Mouse (Mus musculus) cerebellum, postnatal 10 days (tissue): ENCODE results near the gene Prc1.

Source experiments
- DNase-seq, 2 experiments: peaks; one replicate each; pipeline ENCODE4 v3.0.0; 2021; ENCODE audit warnings: mixed read lengths in 2 of 2

Prc1 gene

DNA sequence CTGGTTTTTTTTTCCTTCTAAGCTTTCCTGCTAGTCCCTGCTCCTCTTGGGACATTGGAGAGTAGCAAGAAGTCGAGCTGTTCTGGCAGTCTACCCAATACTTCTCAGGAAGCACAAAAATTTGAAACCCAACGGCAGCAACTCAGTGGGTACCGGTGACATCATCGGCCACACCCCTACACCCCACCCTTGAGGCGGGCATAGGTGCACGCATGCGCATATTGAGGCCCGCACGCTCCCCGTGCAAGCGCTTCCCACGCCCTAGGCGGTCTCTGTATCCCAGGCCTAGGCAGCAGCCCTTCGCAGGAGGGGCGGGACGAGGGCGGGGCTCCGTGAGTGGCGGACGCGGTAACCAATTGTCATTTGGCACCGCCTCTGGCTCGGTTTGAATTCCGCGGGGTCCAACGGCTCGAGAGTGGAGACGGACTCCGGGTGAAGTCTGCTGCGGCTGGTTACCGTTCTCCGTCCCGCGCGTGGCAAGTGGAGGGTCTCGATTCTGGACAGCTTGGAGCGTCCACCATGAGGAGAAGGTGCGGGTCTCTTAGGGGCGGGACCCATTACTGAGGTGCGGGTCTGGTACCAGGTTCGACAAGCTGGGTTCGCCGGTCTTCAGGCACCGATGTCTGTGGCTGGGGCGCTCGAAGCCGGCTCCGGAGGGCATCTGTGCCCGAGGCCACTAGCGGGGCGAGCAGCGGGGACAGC lies at the start of gene Prc1:
Gene Prc1, plus strand, starts transcription at position 389 of the 702 bp plus-strand sequence.
- peak; percentile 98 to 99 for DNase-seq

DNA sequence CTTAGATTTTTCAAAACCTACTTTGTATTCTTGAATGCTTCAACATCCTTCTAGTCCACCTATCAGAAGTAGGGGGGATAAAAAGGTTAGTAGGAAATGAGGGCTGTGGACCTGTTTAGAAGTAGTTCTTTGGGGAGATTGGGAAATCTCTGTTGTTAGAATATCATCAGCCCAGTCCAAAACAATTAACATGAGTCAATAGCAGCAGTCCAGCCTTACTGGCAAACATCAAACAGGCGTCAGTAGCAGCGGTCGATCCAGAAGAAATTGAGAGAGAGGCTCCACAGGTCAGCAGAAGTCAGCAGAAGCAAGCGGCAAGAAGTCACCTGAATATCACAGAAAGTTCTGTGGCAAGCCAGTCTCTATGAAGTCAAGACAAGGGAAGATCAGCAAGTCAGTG lies 49.4 kb upstream of the Prc1 start:
- DNase-seq: no peak

DNA sequence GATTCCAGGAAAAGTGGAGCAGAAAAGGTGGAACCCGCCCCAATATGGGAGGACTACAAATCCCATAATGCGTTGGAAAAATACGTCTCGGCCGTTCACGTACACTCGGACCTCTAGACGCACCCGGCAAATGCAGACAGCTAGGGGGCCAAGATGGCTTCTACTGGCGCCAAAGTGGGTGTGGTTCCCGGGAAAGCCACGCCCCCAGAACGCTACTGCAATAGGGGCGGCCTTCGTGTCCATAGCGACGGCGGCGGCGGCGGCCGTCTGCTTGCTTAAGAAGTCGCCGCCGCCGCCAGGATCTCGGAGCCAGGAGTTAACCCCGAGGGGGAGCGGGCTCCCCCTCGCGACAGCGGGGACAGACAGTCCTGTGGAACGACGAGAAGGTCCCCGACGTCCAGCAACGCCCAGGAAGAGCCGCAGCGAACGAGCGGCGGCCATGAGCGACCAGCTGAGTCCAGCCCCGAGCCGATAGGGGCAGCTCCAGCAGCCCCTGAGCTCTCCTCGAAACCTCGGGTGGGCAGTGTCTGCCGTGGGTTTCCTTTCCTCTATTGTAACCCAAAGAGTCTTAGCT lies 48.0 kb upstream of the Prc1 start, which contains the start of gene Ttll13:
Gene Ttll13, plus strand, starts transcription at position 229 of the 574 bp plus-strand sequence.
- DNase-seq: peak; percentile 98 to 99

DNA sequence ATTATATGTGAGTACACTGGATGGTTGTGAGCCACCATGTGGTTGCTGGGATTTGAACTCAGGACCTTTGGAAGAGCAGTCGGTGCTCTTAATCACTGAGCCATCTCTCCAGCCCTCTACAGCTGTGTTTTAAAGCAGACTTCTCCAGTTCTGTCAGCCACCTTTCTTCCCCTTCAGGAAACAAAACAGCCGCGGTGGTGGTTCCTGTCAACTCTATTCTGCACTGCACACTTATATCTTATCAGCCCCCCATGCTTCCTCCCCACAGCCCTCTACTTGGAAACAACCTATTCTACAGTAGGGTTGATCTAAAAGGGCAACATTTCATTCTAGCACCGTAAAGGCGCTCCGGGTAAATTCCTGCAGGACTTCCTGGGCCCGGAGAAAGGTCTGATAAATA lies 47.4 kb upstream of the Prc1 start:
- no peak for DNase-seq

DNA sequence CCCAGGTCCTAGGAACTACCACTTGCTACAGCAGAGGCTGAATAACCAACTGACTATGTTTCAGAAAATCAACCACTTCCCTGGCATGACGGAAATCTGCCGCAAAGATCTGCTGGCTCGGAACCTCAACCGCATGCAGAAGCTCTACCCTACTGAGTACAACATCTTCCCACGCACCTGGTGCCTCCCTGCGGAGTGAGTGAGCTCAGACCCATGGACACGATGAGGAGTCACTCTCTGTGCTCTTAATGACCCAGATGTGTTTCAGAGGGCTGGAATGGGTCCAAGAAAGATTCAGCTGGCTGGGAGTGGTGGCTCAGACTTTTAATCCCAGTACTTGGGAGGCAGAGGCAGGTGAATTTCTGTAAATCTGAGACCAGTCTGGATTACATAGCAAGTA lies 41.8 kb upstream of the Prc1 start:
- DNase-seq: no peak

DNA sequence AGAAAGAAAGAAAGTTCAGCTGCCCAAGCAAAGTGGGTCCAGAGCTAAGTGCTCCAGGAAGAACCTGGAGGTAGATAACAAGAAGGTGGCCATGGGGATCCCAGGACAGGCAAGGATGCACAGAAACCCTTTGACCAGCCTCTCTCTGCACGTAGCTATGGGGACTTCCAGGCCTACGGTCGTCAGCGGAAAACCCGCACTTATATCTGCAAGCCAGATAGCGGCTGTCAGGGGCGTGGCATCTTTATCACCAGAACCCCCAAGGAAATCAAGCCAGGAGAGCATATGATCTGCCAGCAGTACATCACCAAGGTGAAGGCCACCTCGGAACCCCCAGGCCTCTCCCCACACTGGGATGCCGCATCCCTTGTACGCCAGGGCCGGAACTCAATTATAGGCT lies 41.4 kb upstream of the Prc1 start:
- DNase-seq: no peak

DNA sequence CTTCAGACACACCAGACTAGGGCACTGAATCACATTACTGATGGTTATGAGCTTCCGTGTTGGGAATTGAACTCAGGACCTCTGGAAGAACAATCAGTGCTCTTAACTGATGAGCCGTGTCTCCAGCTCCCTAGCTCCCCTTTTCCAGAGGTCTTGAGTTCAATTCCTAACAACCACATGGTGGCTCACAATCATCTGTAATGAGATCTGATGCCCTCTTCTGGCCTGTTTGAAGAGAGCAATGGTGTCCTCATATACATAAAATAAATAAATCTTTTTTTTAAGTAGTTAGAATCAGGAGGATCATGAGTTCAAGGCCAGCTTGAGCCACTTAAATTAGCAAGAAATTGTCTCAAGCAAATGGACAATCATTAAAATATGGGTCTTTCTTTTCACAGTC lies 38.3 kb upstream of the Prc1 start:
- no peak for DNase-seq

DNA sequence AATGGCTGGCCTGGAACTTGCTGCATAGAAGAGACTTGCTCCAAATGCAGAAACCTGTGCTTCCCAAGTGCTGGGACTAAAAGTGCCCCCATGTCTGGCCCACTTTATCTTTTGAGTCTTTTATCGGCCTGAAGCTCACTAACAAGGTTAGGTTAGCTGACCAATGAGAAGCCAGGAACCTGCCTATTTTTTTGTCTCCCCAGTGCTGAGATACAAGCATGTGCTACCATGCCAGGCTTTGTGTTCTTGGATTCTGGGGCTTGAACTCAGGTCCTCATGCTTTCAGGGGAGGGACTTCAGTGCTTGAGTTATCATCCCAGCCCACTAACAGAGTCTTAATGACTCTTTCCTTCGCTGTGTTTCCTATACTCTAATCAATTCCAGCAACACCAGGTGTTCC lies 36.5 kb upstream of the Prc1 start:
- no peak for DNase-seq

DNA sequence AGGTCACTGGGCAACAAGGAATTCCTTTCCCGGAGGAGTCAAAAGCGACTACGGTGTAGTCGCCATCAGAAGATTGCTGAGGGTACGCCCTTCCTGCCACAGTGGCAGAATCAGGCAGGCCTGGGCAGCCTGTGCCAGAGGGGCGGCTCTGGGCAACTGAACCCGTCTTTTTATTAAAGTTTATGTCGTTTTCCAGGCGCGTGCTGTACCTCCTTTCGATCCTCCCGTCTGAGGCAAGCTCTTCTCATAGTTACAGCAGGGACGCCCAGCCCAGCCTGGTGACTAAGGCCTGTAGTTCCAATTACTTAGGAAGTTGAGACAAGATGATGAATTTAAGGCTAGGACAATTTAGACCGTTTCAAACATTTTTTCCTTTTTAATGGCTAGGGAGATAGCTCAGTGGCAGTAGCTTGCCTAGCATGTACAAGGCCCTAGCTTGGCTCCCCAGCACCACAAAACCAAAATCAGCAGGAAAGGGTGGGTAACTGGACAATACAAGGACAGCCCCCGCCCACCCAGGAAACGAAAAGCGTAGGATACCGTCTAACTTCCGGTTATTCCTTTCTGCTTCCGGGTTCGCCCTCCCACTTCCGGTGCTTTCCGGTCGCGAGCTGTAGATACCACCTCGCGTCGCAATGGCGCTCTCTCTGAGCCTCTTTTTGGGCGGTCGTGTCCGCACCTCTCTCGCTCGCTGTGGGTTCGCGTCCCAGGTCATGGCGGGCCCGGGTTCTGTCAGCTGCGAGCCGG lies 33.5 kb upstream of the Prc1 start, which contains the start of gene Ngrn:
Gene Ngrn, plus strand, starts transcription at position 591 of the 747 bp plus-strand sequence.
- peak; percentile 92 to 93 for DNase-seq

DNA sequence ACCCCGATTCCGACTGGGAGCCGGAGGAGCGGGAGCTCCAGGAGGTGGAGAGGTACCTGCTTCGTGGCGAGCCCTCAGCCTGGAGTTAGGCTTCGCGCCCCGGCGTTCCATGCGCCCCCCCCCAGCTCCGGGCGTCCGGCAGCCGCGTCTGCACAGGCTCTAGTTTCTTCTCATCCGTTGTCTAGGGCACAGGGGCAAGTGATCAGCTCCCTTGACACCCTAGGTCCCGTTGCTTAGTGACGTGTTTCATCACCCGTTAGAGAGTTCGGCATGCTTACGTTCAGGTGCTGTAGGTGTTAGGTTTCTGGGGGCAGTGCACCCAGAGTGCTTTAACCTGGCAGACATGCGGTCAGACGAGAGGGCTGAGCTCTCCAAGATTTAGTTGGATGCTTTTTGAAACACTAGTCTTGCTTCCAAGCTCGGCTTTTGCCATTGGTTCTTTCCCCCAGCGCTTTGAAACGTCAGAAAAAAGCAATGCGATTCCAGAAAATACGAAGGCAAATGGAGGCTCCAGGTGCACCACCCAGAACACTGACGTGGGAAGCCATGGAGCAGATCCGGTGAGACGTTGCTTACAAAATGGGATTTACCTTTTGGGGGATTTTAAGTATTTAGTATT lies 32.8 kb upstream of the Prc1 start:
- DNase-seq: no peak

DNA sequence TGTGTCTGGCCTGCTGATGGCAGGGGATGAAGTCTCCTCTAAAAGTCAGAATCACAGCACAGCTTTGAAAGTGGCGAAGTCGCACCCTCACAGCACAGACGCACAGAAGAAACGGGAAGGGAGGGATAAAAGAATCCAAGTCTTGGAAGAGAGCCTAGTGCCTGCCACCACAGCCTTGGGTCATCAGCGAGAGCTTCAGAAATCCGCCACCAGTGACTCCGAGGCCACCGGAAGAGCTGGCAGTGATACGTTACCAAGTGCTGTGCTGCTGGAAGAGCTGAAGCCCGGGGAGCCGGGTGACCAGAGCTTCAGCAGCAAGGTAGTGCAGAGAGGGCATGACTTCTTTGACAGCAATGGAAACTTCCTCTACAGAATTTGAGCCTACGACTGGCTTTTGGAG lies 29.6 kb upstream of the Prc1 start:
- no peak for DNase-seq

DNA sequence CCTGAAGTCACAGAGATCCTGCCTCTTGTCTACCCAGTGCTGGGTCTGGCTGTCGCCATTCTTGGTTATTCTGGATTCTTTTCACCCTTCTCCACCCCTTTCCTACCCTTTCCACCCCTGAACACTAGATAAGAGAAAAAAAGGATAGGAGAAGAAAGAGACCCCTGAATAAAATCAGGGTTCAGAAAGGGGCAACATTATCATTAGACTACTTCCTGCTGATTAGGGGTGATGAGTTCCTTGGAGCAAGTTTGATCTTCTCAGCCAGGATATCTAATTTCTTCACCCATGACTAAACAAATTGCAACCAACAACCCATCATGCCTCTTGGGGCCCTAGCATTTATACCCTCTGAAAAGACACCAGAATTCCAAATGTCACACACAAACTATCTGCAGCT lies 26.5 kb upstream of the Prc1 start:
- DNase-seq: no peak

DNA sequence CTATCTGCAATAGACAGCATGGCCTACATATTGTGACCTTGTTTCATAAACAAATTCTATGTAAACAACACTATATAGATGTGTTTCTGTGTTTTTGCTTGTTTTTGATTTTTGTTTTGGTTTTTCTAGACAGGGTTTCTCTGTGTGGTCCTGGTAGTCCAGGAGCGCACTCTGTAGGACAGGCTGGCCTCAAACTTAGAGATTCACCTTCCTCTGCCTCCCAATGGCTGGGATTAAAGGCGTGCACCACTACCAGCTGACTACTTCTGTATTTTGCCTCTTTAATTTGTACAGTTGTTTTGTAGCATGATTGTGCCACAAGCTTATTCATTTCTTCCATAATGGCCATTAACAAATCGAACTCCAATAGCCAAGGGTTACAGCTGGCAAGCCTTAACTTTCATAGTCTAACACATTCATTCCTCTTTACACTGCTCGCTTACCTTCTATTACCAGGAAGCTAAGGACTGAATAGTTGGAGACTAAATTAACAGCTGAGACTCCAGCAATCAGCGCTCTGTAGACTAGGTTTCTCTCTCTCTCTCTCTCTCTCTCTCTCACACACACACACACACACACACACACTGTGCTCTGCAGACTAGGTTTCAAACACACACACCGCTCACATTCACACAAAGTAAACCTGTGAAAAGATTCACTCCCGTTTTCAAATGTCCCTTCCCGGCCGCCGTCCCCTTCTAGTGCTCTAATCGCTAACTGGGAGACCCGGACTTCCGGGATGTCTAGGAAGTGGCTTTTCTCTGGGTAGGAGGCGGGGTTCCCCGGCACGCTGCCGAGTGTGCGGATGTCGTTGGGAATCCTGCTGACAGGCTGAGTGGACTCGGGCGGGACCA lies 25.1 kb upstream of the Prc1 start, which contains the start of gene Vps33b:
Gene Vps33b, plus strand, starts transcription at position 753 of the 854 bp plus-strand sequence.
- DNase-seq: peak; percentile 99 to 100

DNA sequence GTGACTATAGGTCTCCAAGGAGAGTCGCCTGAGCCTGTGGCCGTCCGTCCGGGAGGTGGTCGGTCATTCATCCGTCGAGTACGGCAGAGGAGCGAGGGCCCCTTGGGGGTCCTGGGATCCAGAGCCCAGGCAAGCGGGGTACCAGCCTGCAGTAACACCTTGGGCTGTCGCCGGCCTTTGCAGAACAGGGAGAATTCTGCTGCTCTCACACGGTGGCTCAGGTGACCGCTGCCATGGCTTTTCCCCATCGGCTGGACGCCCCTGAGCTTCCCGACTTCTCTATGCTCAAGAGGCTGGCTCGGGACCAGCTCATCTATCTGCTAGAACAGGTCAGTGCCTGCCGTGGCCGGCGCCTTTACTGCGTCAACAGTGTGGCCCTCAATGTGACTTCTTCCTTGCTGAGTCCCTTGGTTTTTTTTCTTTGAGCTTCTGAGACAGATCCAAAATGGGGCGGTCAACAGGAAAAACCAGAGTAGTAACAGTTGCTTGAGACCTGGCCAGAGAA lies 24.4 kb upstream of the Prc1 start:
- peak; percentile 71 to 82 for DNase-seq

DNA sequence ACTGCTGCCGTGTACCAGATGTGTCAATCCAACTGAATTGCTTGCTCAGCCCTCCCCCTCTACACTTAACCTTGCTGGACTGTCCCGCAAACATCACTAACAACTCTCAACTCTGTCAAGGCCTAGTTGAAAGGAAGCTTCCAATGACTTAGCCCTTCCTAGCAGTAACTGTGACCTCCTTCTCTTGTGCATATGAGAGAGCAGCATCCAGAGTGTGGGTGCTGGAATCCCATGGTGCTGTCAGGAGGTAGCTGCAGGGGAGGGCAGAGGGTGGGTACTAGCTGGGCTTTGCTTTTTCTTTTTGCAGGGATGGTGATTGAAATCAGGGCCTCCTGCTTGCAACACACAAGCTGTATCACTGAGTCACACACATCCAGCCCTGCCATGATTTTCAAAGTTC lies 20.8 kb upstream of the Prc1 start:
- no peak for DNase-seq

DNA sequence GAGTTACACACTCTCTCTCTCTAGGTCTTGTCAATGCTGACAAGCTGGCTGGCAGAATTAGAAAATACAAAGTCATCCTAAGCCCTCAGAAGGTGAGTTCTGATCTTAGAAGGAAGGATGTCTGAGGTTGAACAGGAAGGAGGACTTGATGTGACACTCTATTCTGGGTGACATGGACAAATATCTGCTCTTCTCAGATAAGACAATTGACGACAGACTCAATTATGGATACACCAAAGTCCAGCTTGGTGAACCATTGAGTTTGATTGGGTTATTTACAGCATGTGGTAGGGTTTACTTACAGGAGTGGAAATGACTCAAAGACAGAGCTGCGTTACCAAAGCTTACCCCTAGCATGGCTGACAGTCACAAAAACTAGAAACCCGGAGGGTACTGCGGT lies 17.9 kb upstream of the Prc1 start:
- no peak for DNase-seq

DNA sequence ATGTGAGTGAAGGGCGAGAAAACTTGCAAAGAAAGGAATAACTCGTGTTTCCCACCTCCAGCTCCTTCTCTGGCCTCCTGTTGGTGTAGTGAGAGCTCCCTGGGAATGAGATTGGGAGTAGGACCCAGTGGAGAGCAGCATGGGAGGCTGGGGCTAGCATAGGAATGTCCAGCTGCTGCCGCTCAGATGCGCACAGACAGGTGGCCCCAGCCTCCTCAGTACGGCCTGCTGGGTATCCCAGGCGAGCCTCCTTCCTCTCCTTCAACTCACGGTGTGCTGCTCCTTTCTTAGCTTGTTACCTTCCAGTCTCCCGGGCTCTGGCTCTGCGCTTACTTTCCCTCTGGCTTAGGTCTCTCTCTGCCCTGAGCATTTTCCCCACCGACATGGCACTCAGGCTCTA lies 14.2 kb upstream of the Prc1 start:
- DNase-seq: no peak

DNA sequence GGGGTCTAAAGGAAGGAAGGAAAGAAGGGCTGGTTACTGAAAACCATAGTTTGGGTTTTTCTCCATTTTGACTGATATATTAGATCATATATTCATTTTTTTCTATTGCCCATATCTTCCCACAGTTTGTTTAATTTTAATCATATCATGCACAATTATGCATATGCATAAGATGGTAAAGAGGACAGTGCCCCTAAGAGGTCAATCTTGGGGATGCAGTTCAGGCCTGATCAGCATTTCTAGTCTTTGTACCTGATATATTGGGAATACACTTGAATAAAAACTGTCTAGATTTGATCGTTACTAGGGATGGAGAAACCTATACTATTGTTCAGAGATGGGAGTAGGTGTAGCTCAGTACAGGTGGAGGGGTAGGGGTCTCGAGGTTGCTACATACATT lies 13.3 kb upstream of the Prc1 start:
- no peak for DNase-seq

DNA sequence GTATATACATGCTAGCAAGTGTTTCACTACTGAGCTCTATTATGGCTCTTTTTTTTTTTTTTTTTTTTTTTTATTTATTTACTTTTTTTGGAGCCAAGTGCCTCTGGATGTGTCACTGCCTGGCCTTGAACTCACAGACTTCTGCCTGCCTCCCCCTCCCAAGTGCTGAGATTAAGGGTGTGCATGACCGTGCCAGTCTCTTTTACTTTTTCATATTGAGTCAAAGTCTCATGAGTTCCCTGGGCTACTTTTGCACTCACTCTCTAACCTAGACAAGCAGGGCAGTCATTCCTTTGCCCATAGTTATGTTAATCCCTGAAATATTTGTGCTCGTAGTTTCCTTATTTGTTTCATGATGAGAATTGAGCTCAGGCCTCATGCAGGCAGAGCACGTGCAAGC lies 12.6 kb upstream of the Prc1 start:
- DNase-seq: no peak

DNA sequence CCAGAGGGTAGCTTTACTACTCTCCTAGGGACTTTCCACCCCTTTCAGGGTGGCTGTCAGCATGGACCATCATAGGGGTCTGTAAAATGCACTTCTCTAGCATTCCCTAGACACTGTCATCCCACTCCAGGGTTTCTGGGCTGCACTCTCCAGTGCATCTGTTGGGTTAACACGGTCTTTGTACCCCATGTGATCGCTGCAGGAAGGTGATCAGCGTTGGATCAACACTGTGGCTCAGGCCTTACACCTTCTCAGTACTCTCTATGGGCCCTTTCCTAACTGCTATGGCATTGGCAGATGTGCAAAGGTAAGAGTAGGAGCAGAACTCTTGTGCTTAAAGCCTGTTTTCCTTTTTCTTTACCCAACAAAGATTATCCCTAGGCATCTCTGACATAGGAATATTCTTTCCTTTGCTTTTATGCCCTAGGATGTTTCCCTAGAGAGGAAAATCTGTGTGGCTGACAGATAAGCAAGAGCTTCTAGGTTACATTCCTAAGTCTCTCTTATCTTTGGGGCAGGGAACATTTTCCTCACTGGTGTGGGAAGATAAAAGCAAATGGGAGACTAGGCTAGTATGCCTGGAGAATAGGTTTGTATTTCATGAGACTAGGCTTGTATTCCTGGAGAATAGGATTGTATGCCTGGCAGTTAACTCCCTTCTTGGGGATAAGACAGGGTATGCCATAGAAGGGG lies 10.9 kb upstream of the Prc1 start:
- DNase-seq: no peak

DNA sequence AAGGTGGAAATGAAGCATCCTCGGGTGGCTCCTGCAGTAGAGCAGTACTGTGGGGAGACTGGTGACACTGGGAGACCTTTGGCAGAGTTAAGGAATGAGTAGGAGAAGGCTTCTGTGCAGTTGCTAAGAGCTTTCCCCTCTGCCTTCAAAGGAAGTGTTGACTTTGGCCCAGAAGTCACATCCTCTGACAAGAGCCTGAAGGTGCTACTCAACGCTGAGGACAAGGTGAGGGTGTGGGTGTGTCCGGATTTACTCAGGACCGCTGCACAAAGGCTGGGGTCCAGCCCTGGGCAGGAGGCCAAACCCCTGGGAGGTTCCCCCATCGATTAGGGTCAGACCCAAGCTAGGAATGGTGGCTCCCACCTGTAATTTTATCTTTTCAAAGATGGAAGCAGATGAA lies 9.9 kb upstream of the Prc1 start:
- DNase-seq: no peak

DNA sequence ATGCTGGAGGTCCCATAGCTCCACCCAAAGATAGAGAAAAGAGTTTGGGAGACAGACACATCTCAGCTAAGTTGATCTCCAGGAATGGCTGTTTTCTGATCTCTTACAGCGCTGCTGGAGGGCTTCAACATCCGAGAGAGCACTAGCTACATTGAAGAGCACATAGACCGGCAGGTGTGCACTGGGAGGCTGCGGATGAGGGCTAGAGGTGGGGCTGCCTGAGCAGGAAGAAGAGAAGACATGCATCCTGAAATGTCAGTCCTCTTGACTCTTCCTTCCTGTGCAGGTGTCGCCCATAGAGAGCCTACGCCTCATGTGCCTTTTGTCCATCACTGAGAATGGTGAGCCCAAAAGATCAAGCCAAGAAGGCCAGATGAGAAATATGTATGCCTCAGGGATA lies 8.5 kb upstream of the Prc1 start:
- DNase-seq: no peak
